Mouse (Mus musculus): ENCODE results near the gene Nhej1.

Gene Nhej1

GRCm38 (mm10) chr1:74997231-74997630 is 127.8 kb downstream of the Nhej1 start:
- in situ Hi-C loops (cut with MboI, MseI), result no loop called here

GRCm38 (mm10) chr1:74977001-74977400 is 148.0 kb downstream of the Nhej1 start:
- in situ Hi-C loops (cut with MboI, MseI), result no loop called here

GRCm38 (mm10) chr1:74975936-74976335 is 149.1 kb downstream of the Nhej1 start:
- in situ Hi-C loops (cut with MboI, MseI), result no loop called here

- in situ Hi-C loops (cut with MboI, MseI), result no loop called here
Measured at GRCm38 (mm10) chr1:74973590-74973989, 151.4 kb downstream of the Nhej1 start.

- in situ Hi-C loops (cut with MboI, MseI), result no loop called here
Measured at GRCm38 (mm10) chr1:74971353-74972050, 153.5 kb downstream of the Nhej1 start.

GRCm38 (mm10) chr1:74967962-74968580 is 156.9 kb downstream of the Nhej1 start:
- in situ Hi-C loops (cut with MboI, MseI), result no loop called here

- in situ Hi-C loops (cut with MboI, MseI), result no loop called here
Measured at GRCm38 (mm10) chr1:74964494-74965215, 160.3 kb downstream of the Nhej1 start.

- in situ Hi-C loops (cut with MboI, MseI), result no loop called here
Measured at GRCm38 (mm10) chr1:74962853-74963227, 162.2 kb downstream of the Nhej1 start.

- in situ Hi-C loops (cut with MboI, MseI), result no loop called here
Measured at GRCm38 (mm10) chr1:74962126-74962852, 162.7 kb downstream of the Nhej1 start.

GRCm38 (mm10) chr1:74961722-74962121 is 163.3 kb downstream of the Nhej1 start:
- in situ Hi-C loops (cut with MboI, MseI), result no loop called here

- in situ Hi-C loops (cut with MboI, MseI), result no loop called here
Measured at GRCm38 (mm10) chr1:74960059-74960458, 164.9 kb downstream of the Nhej1 start.

- in situ Hi-C loops (cut with MboI, MseI), result no loop called here
Measured at GRCm38 (mm10) chr1:74951556-74952210, 173.3 kb downstream of the Nhej1 start, which contains the start of gene Ihh. Ihh (minus strand) TSS chr1:74951672.

GRCm38 (mm10) chr1:74950576-74951490 is 174.2 kb downstream of the Nhej1 start:
- in situ Hi-C loops (cut with MboI, MseI), result no loop called here

- in situ Hi-C loops (cut with MboI, MseI), result no loop called here
Measured at GRCm38 (mm10) chr1:74950066-74950465, 174.9 kb downstream of the Nhej1 start.

- in situ Hi-C loops (cut with MboI, MseI), result loop anchor here (5.0 to 10.0 kb wide), 3 partner anchors 68 to 218 kb away; partner anchors contain the start of genes Nhej1 and Zfand2b
Measured at GRCm38 (mm10) chr1:74949666-74950050, 175.3 kb downstream of the Nhej1 start.

GRCm38 (mm10) chr1:74948784-74949665 is 176.0 kb downstream of the Nhej1 start:
- in situ Hi-C loops (cut with MboI, MseI), result loop anchor here (5.0 to 10.0 kb wide), 3 partner anchors 68 to 218 kb away; partner anchors contain the start of genes Nhej1 and Zfand2b

- in situ Hi-C loops (cut with MboI, MseI), result loop anchor here (5.0 to 10.0 kb wide), 3 partner anchors 69 to 219 kb away; partner anchors contain the start of genes Nhej1 and Zfand2b
Measured at GRCm38 (mm10) chr1:74947986-74948670, 176.9 kb downstream of the Nhej1 start.

GRCm38 (mm10) chr1:74941651-74942360 is 183.2 kb downstream of the Nhej1 start:
- in situ Hi-C loops (cut with MboI, MseI), result loop anchor here (10.0 kb wide), 1 partner anchor 183 kb away; the partner anchor contains the start of gene Nhej1

Measured in T-helper 2 cell (primary cell).